ENCODE assay signal across 7 mouse cellular contexts in genomic region chr1:152088791-152089401, GRCm38 (mm10). TPM values are rescaled to one million over a fixed set of nuclear protein-coding genes. Genes with fewer than 3 reads are reported as not detected.
DNase-seq lines count a peak whose midpoint lies in the region; ATAC-seq and TF ChIP-seq lines count a peak whose summit lies in the region.

No protein-coding gene starts in this region.

- no peak for TF ChIP-seq POLR2A in heart, adult 2 months (IDR thresholded peaks at IDR 0.05; ENCODE audit: insufficient read depth, low read depth, low read length)
- no peak for TF ChIP-seq POLR2A in kidney, adult 2 months (IDR thresholded peaks at IDR 0.05; ENCODE audit: low read depth, low read length)

- TF ChIP-seq CTCF in heart, adult 2 months (IDR thresholded peaks at IDR 0.05), result no peak
- no peak for TF ChIP-seq CTCF in kidney, adult 2 months (conservative IDR thresholded peaks at IDR 0.05; ENCODE audit: insufficient read depth, insufficient read length, low read depth, low read length)

- peak overlapping the region; percentile 86 for H3K4me2 ChIP-seq in limb, embryonic 13.5 days (replicated peaks)
- H3K4me2 ChIP-seq in midbrain, embryonic 12.5 days (replicated peaks), result peak overlapping the region; percentile 80

- H3K4me3 ChIP-seq in heart, adult 2 months, result peak overlapping the region; percentile 91
- peak overlapping the region; percentile 62 for H3K4me3 ChIP-seq in kidney, adult 2 months (ENCODE audit: insufficient read depth, low read depth, low read length)
- H3K4me3 ChIP-seq in limb, embryonic 13.5 days, result peak overlapping the region; percentile 90
- H3K4me3 ChIP-seq in midbrain, embryonic 12.5 days, result peak overlapping the region; percentile 73

- peak; percentile 68 for DNase-seq in adrenal gland, postnatal 14 days
- peak; percentile 63 for DNase-seq in embryo, embryonic 11 days
- peak; percentile 57 to 64 for DNase-seq in heart, adult 2 months
- DNase-seq in kidney, adult 2 months, result peak; percentile 32
- DNase-seq in splenic B cell, adult 2 months (ENCODE audit: low read depth, low spot score), result peak; percentile 6

- peak overlapping the region; percentile 93 for H3K27ac ChIP-seq in heart, adult 2 months
- H3K27ac ChIP-seq in kidney, adult 2 months (ENCODE audit: insufficient read depth, low read depth, low read length), result no peak overlapping the region
- 0 out of 2 replicates have a peak overlapping the region, but pooled peaks have one; percentile 72 for H3K27ac ChIP-seq in limb, embryonic 13.5 days
- peak overlapping the region; percentile 96 for H3K27ac ChIP-seq in midbrain, embryonic 12.5 days (replicated peaks)

- H3K36me3 ChIP-seq in heart, adult 2 months (ENCODE audit: control insufficient read depth, insufficient read depth, low read length), result peaks cover 2% of the 10 kb centered on the region; the same call in 1 of the 2 replicates
- H3K36me3 ChIP-seq in kidney, adult 2 months (ENCODE audit: control insufficient read depth, insufficient read depth, low read length), result no peaks in the 10 kb centered on the region
- H3K36me3 ChIP-seq in limb, embryonic 13.5 days, result no peaks in the 10 kb centered on the region
- no peaks in the 10 kb centered on the region for H3K36me3 ChIP-seq in midbrain, embryonic 12.5 days
- no peaks in the 10 kb centered on the region for H3K36me3 ChIP-seq in splenic B cell, adult 2 months (ENCODE audit: control insufficient read depth, insufficient read depth, low read length, poor library complexity, severe bottlenecking)

- under 1% methylated on average over 16 of the region's 16 CpGs for WGBS in heart, adult 2 months
- WGBS in kidney, adult 2 months, result 10% methylated on average over 16 of the region's 16 CpGs
- 2% methylated on average over 16 of the region's 16 CpGs for WGBS in limb, embryonic 13.5 days
- WGBS in midbrain, embryonic 12.5 days, result 3% methylated on average over 16 of the region's 16 CpGs

- H3K79me2 ChIP-seq in heart, adult 2 months (replicated peaks; ENCODE audit: control insufficient read depth, insufficient read depth, low read length), result no peaks in the 10 kb centered on the region

- no peaks in the 10 kb centered on the region for H3K9me3 ChIP-seq in limb, embryonic 13.5 days
- no peaks in the 10 kb centered on the region for H3K9me3 ChIP-seq in midbrain, embryonic 12.5 days

- no peaks in the 10 kb centered on the region for H3K27me3 ChIP-seq in heart, adult 2 months (ENCODE audit: control insufficient read depth, insufficient read depth, low read length)
- no peaks in the 10 kb centered on the region for H3K27me3 ChIP-seq in kidney, adult 2 months (replicated peaks; ENCODE audit: control insufficient read depth, insufficient read depth, low read length)
- no peaks in the 10 kb centered on the region for H3K27me3 ChIP-seq in limb, embryonic 13.5 days
- H3K27me3 ChIP-seq in midbrain, embryonic 12.5 days, result no peaks in the 10 kb centered on the region
- no peaks in the 10 kb centered on the region for H3K27me3 ChIP-seq in splenic B cell, adult 2 months (ENCODE audit: control insufficient read depth, insufficient read depth, low read length, poor library complexity, severe bottlenecking)

- TF ChIP-seq EP300 in heart, adult 2 months (IDR thresholded peaks at IDR 0.05; ENCODE audit: insufficient read depth, low read depth, low read length), result 0 out of 2 replicates have a peak, but pooled peaks have one; percentile 13

- intact Hi-C loops in heart, adult 2 months (cut with DNase I), result loop anchor here (2.0 to 5.0 kb wide), 3 partner anchors 50 to 203 kb away; no protein-coding TSS in a partner anchor

- H3K4me1 ChIP-seq in heart, adult 2 months (ENCODE audit: control insufficient read depth, insufficient read depth, low read length), result peaks cover 9% of the 10 kb centered on the region
- no peaks in the 10 kb centered on the region for H3K4me1 ChIP-seq in kidney, adult 2 months (ENCODE audit: control insufficient read depth, insufficient read depth, low read length)
- peaks cover 59% of the 10 kb centered on the region for H3K4me1 ChIP-seq in limb, embryonic 13.5 days
- peaks cover 56% of the 10 kb centered on the region for H3K4me1 ChIP-seq in midbrain, embryonic 12.5 days

- peak overlapping the region; percentile 93 for H3K9ac ChIP-seq in heart, adult 2 months (ENCODE audit: low read depth, low read length)
- H3K9ac ChIP-seq in limb, embryonic 13.5 days, result peak overlapping the region; percentile 94
- H3K9ac ChIP-seq in midbrain, embryonic 12.5 days (replicated peaks), result peak overlapping the region; percentile 92

- no peak for ATAC-seq in limb, embryonic 13.5 days (ENCODE audit: low FRiP score, low read depth)
- ATAC-seq in midbrain, embryonic 12.5 days (ENCODE audit: low FRiP score, low read depth), result no peak

RNA-seq across cellular contexts. Expression of gene 1700025G04Rik, which starts 1.0 kb away (rescaled TPM):
- total RNA-seq in adrenal gland, postnatal 14 days (2021), result 91.7 and 92.5 TPM in 2 replicates
- 10 to 100 TPM; 40.4 to 46.1 TPM for total RNA-seq in heart, adult 2 months (2021)
- polyA plus RNA-seq in heart, adult 2 months (2012; rRNA removed), result 11.0 and 25.0 TPM in 2 replicates
- 1.2 and 2.2 TPM in 2 replicates for polyA plus RNA-seq in kidney, adult 2 months (2012; rRNA removed)
- 28.3 and 30.9 TPM in 2 replicates for polyA plus RNA-seq in limb, embryonic 13.5 days (2015; fragmentation: Nextera tagmentation; extraction: Ambion mirVana)
- polyA plus RNA-seq in midbrain, embryonic 12.5 days (2016; fragmentation: Nextera tagmentation; extraction: Ambion mirVana), result 38.4 and 42.4 TPM in 2 replicates

Comparison
In these comparisons a context has a peak if more than half of its experiments do, and no peak if none do; other contexts are left out.
1. DNase-seq: peak in every context shown above with its lines; median percentile 68 in adrenal gland, postnatal 14 days; 63 in embryo, embryonic 11 days; 60 in heart, adult 2 months; 32 in kidney, adult 2 months; 6 in splenic B cell, adult 2 months.